Mouse (Mus musculus): ENCODE data around the gene Lctl. TPM values are rescaled to one million over a fixed set of nuclear protein-coding genes. Genes with fewer than 3 reads are reported as not detected.

Gene Lctl
- 0.16 and 0.51 TPM in 2 replicates for polyA plus RNA-seq (2015; fragmentation: Nextera tagmentation; extraction: Ambion mirVana)

DNA sequence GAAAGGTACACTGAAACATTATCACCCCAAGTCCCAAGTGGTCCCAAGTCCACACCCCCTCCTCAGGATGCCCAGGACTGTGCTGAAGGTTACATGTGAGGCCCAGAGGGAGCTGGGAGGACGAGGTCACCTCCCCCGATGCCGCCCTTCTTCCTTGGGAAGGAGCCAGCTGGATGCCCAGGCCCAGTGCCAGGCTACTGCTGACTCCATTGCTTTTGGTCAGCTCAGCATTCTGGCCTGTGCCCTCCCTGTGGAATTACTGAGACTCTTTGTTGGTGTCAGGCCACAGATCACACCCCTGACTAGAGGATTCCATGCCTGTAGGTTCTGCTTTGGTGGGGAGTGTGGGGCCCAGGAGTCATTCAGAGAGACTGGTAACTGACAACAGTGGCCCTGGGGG, at the start of gene Lctl:
TSS of gene Lctl (plus strand) at position 272 of the 400 bp plus-strand sequence.
- ATAC-seq (replicated peaks; ENCODE audit: low FRiP score): no peak
- no peak within 1 kb of the TSS for H3K27ac ChIP-seq
- H3K36me3 ChIP-seq: no peaks in the 10 kb centered on the region
- peaks cover 5% of the 10 kb centered on the region; the same call in 1 of the 2 replicates for H3K4me1 ChIP-seq
- no peak within 1 kb of the TSS for H3K9ac ChIP-seq
- no peaks in the 10 kb centered on the region for H3K27me3 ChIP-seq
- no peak within 1 kb of the TSS for H3K4me3 ChIP-seq (replicated peaks)
- WGBS: 83% methylated on average over 3 of the region's 3 CpGs
- H3K4me2 ChIP-seq: no peak within 1 kb of the TSS
- no peaks in the 10 kb centered on the region for H3K9me3 ChIP-seq (replicated peaks)

GRCm38 (mm10) chr9:64067787-64068186, 49.2 kb upstream of the Lctl start:
- peaks cover 23% of the 10 kb centered on the region for H3K4me1 ChIP-seq
- H3K27me3 ChIP-seq: no peaks in the 10 kb centered on the region
- no peak overlapping the region for H3K9ac ChIP-seq
- H3K4me2 ChIP-seq: no peak overlapping the region
- H3K27ac ChIP-seq: peak overlapping the region; percentile 92
- ATAC-seq (replicated peaks; ENCODE audit: low FRiP score): no peak
- no peaks in the 10 kb centered on the region for H3K36me3 ChIP-seq
- WGBS: 78% methylated on average over 5 of the region's 5 CpGs
- no peak overlapping the region for H3K4me3 ChIP-seq (replicated peaks)
- H3K9me3 ChIP-seq (replicated peaks): no peaks in the 10 kb centered on the region

- Histone ChIP-seq H3K4me1 (peaks cover 23% of the 10 kb centered on the region), H3K27me3 (no peaks in the 10 kb centered on the region), H3K4me3 (replicated peaks) (no peak overlapping the region), H3K9me3 (replicated peaks) (no peaks in the 10 kb centered on the region), H3K36me3 (no peaks in the 10 kb centered on the region), H3K9ac (no peak overlapping the region), H3K27ac (no peak overlapping the region), H3K4me2 (no peak overlapping the region)
- WGBS: 90% methylated on average over 1 of the region's 1 CpGs
- no peak for ATAC-seq (replicated peaks; ENCODE audit: low FRiP score)
Observed at GRCm38 (mm10) chr9:64068571-64068970, 48.4 kb upstream of the Lctl start.

GRCm38 (mm10) chr9:64069131-64069530, 47.8 kb upstream of the Lctl start:
- Histone ChIP-seq H3K27me3 (no peaks in the 10 kb centered on the region), H3K4me3 (replicated peaks) (no peak overlapping the region), H3K27ac (no peak overlapping the region), H3K9ac (no peak overlapping the region), H3K9me3 (replicated peaks) (no peaks in the 10 kb centered on the region), H3K36me3 (no peaks in the 10 kb centered on the region), H3K4me1 (peaks cover 23% of the 10 kb centered on the region), H3K4me2 (no peak overlapping the region)
- no peak for ATAC-seq (replicated peaks; ENCODE audit: low FRiP score)
- WGBS: 87% methylated on average over 5 of the region's 5 CpGs

DNA sequence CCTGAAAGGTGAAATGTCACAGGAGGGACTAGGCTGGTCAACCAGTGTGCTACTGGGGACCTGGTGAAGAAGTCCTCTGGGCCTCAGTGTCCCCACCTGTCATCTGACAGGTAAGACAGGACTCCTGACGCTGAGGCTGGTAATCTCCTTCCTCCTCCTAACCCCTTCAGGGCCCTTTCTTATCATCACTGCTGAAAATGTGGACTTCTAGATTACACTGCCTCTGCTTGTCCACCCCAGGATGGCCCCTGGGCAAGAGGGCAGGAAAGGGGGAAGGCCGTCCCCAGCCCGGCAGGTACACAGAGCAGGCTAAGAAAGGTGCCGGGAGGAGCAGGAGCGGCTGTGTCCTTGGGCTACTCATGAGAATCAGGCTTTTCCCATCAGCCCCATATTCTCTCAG, 46.3 kb upstream of the Lctl start:
- ATAC-seq (replicated peaks; ENCODE audit: low FRiP score): no peak; the same call in 1 of the 2 replicates
- H3K9me3 ChIP-seq (replicated peaks): no peaks in the 10 kb centered on the region
- H3K4me1 ChIP-seq: peaks cover 23% of the 10 kb centered on the region
- H3K27ac ChIP-seq: no peak overlapping the region
- no peaks in the 10 kb centered on the region for H3K27me3 ChIP-seq
- H3K36me3 ChIP-seq: no peaks in the 10 kb centered on the region
- no peak overlapping the region for H3K9ac ChIP-seq
- no peak overlapping the region for H3K4me3 ChIP-seq (replicated peaks)
- WGBS: 92% methylated on average over 5 of the region's 5 CpGs
- H3K4me2 ChIP-seq: no peak overlapping the region

DNA sequence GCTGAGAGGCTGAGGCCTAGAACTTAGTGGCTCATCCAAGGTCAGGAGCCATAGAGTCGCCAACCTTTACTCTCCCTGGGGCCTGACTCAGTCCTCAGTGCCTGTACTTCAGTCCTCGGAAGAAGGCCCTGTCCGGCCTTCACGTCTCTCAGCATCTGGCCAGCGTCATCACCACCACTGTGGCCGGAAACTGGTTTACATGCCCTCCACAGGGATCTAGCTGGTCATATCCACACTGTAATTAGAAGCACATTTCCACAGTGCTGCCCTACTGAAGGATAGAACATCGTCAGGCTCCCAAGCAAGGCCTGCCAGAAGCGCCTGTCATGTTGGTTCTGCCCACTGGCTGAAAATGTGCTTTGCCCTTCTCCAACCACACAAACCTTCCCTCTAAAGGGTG, 42.1 kb upstream of the Lctl start:
- no peak overlapping the region for H3K27ac ChIP-seq
- 90% methylated on average over 8 of the region's 8 CpGs for WGBS
- no peaks in the 10 kb centered on the region for H3K9me3 ChIP-seq (replicated peaks)
- H3K4me3 ChIP-seq (replicated peaks): no peak overlapping the region
- H3K4me2 ChIP-seq: no peak overlapping the region
- H3K4me1 ChIP-seq: peaks cover 18% of the 10 kb centered on the region
- H3K27me3 ChIP-seq: no peaks in the 10 kb centered on the region
- no peaks in the 10 kb centered on the region for H3K36me3 ChIP-seq
- no peak for ATAC-seq (replicated peaks; ENCODE audit: low FRiP score)
- no peak overlapping the region for H3K9ac ChIP-seq

GRCm38 (mm10) chr9:64076412-64076811, 40.5 kb upstream of the Lctl start:
- 59% methylated on average over 2 of the region's 2 CpGs for WGBS
- no peak for ATAC-seq (replicated peaks; ENCODE audit: low FRiP score)

GRCm38 (mm10) chr9:64078386-64078792, 38.6 kb upstream of the Lctl start:
- Histone ChIP-seq H3K27ac (peak overlapping the region; percentile 49), H3K27me3 (no peaks in the 10 kb centered on the region)
- WGBS: 9% methylated on average over 7 of the region's 7 CpGs

More at GRCm38 (mm10) chr9:64076412-64076811, 40.5 kb upstream of the Lctl start:
- H3K4me1 ChIP-seq: peaks cover 28% of the 10 kb centered on the region
- H3K27ac ChIP-seq: no peak overlapping the region
- H3K36me3 ChIP-seq: no peaks in the 10 kb centered on the region
- no peaks in the 10 kb centered on the region for H3K9me3 ChIP-seq (replicated peaks)
- no peak overlapping the region for H3K9ac ChIP-seq
- no peak overlapping the region for H3K4me3 ChIP-seq (replicated peaks)
- H3K4me2 ChIP-seq: no peak overlapping the region
- H3K27me3 ChIP-seq: no peaks in the 10 kb centered on the region

DNA sequence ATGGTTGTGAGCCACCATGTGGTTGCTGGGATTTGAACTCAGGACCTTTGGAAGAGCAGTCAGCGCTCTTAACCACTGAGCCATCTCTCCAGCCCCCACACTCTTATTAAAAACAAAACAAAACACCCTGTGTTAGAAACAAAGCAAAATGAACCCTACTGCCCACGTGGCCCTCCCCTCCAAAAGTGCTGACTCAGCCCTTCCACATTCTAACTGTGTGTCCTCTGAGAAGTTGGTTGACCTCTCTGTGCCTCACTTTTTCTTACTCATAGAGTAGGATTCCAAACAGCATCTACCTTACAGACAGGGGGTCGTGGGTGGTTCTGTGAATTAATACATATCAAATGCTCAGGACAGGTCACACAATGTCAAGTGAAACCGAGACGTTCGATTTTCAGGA, 37.0 kb upstream of the Lctl start:
- Histone ChIP-seq H3K4me2 (no peak overlapping the region), H3K9ac (no peak overlapping the region), H3K9me3 (replicated peaks) (no peaks in the 10 kb centered on the region), H3K4me1 (peaks cover 44% of the 10 kb centered on the region), H3K27ac (no peak overlapping the region), H3K36me3 (no peaks in the 10 kb centered on the region), H3K4me3 (replicated peaks) (no peak overlapping the region), H3K27me3 (no peaks in the 10 kb centered on the region)
- no peak for ATAC-seq (replicated peaks; ENCODE audit: low FRiP score)
- 70% methylated on average over 6 of the region's 6 CpGs for WGBS

More at GRCm38 (mm10) chr9:64078386-64078792, 38.6 kb upstream of the Lctl start:
- H3K9me3 ChIP-seq (replicated peaks): no peaks in the 10 kb centered on the region
- no peaks in the 10 kb centered on the region for H3K36me3 ChIP-seq
- ATAC-seq (replicated peaks; ENCODE audit: low FRiP score): peak; percentile 76
- H3K4me3 ChIP-seq (replicated peaks): no peak overlapping the region
- H3K4me2 ChIP-seq: peak overlapping the region; percentile 12; the same call in 1 of the 2 replicates
- H3K9ac ChIP-seq: 0 out of 2 replicates have a peak overlapping the region, but pooled peaks have one; percentile 23
- peaks cover 29% of the 10 kb centered on the region for H3K4me1 ChIP-seq

- 26% methylated on average over 7 of the region's 7 CpGs for WGBS
- H3K9me3 ChIP-seq (replicated peaks): no peaks in the 10 kb centered on the region
- H3K36me3 ChIP-seq: no peaks in the 10 kb centered on the region
- H3K9ac ChIP-seq: peak overlapping the region; percentile 56
- ATAC-seq (replicated peaks; ENCODE audit: low FRiP score): no peak
- H3K27ac ChIP-seq: peak overlapping the region; percentile 74
- H3K27me3 ChIP-seq: no peaks in the 10 kb centered on the region
- H3K4me1 ChIP-seq: peaks cover 50% of the 10 kb centered on the region
- H3K4me3 ChIP-seq (replicated peaks): peak overlapping the region; percentile 42
- peak overlapping the region; percentile 88 for H3K4me2 ChIP-seq
Observed at GRCm38 (mm10) chr9:64084231-64084630, 32.7 kb upstream of the Lctl start.

DNA sequence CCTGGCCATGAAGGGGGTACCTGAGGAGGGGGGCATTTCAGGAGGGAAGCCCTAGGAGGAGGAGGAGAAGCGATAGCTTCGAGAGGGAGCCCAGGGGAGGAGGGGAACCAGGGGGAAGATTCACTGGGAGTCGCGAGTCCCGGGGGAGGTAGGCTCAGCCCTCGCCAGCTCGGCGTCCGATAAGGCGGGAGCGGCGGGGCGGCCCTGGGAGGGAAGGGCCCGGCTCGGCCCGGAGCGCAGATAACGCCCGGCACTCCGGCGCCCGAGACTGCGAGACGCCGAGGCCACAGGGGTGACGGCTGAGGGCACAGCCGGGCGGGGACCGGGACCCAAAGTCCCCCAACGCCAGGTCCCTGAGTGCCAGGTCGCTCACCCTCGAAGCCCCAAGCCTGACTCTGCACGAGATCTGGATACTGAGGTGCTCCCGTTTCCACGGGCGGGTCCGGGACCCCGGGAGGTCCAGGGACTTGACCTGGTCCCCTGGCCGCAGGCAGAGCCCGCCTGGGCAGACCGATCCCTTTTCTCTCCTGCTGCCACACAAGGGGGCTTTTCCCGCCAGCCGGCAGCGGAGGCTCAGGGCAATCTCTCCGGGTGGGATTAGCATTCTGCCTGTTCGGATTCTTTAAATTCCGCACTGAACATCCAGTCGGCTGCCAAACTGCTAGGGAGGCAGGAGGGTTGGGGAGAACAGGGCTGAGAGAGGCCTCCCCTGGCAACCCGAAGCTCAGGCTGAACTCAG, 32.1 kb upstream of the Lctl start:
- Histone ChIP-seq H3K27me3 (no peaks in the 10 kb centered on the region), H3K9me3 (replicated peaks) (no peaks in the 10 kb centered on the region), H3K27ac (peak overlapping the region; percentile 74), H3K4me2 (peak overlapping the region; percentile 88), H3K4me1 (peaks cover 50% of the 10 kb centered on the region), H3K36me3 (no peaks in the 10 kb centered on the region), H3K4me3 (replicated peaks) (peak overlapping the region; percentile 42), H3K9ac (peak overlapping the region; percentile 56)
- peak; percentile 44 for ATAC-seq (replicated peaks; ENCODE audit: low FRiP score)
- WGBS: 2% methylated on average over 48 of the region's 49 CpGs

DNA sequence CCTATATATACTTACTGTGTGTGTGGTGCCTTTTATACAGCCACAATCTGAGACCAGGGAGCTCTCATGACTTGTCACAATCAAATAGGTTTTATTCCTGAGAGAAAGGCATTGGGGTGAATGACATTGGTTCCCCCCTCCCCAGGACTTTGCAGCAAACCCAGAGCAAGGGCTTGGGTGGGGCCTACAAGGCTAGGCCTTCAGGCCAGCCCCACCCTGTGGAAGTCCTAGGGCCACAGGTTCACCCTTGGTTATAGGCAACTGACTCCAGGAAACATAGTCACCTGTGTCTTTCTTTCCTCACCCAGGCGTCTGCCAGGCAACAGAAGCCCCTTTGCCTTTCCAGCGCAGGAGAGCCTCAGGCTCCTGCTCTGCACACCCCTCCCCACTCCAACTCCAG, 31.0 kb upstream of the Lctl start:
- Histone ChIP-seq H3K9me3 (replicated peaks) (no peaks in the 10 kb centered on the region), H3K36me3 (no peaks in the 10 kb centered on the region), H3K4me1 (peaks cover 44% of the 10 kb centered on the region), H3K27ac (no peak overlapping the region), H3K9ac (no peak overlapping the region), H3K27me3 (no peaks in the 10 kb centered on the region), H3K4me2 (no peak overlapping the region), H3K4me3 (replicated peaks) (no peak overlapping the region)
- ATAC-seq (replicated peaks; ENCODE audit: low FRiP score): no peak
- 78% methylated on average over 2 of the region's 2 CpGs for WGBS

Measured in kidney, embryonic 15.5 days (tissue).